Mouse (Mus musculus) frontal cortex, postnatal 10 days (tissue): ENCODE results near the gene Vmn1r80.
"Not testable (repeated sequence)": the region's sequence is repeated elsewhere in the genome, so short reads cannot be mapped to it uniquely, and the experiment has no call there.

Experiments used
- DNase-seq, 2 experiments: peaks; one replicate each; pipeline ENCODE4 v3.0.0; 2022; ENCODE audit warnings: low spot score in 2 of 2, mixed read lengths in 1 of 2

Gene Vmn1r80

DNA sequence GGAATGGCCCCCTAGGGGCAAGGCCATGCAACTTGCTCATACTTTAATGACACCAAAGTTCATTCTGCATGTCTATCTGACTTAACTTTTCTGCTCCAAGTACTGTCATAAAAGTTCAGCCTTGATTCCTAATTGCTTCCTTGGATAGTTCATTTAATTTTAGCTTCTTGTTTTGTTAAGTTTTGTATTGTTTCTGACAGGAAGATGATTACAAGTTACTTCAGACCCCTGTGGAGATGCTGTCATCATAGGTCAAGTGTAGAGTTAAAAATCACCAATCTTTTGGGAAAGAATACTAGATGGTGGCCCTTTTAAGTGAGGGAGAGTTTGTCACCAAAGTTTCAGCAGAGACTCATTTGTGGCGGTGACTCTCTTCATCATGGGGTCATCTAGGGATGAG lies at the start of gene Vmn1r80:
Vmn1r80 (plus strand) TSS at position 301 of the 400 bp plus-strand sequence.
- no peak for DNase-seq

DNA sequence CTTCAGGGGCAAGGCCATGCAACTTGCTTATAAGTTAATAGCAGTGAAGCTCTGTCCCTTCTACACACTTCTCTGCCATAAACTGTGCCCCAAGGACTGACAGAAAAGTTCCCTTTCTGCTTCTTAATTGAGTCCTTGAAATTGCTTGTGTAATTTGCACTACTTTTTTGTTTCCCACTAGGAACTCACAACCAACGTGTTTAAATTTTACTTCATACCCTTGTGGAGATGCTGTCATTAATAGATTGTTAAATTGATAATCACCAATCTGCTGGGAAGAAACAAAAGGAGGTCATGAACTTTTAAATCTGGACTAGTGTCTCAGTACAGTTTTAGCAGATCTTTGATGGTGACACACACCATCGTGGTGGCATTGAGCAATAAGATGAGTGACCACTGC lies 39.1 kb upstream of the Vmn1r80 start, which contains the start of gene Vmn1r78:
Vmn1r78 (plus strand) TSS at position 301 of the 400 bp plus-strand sequence.
- no peak for DNase-seq

DNA sequence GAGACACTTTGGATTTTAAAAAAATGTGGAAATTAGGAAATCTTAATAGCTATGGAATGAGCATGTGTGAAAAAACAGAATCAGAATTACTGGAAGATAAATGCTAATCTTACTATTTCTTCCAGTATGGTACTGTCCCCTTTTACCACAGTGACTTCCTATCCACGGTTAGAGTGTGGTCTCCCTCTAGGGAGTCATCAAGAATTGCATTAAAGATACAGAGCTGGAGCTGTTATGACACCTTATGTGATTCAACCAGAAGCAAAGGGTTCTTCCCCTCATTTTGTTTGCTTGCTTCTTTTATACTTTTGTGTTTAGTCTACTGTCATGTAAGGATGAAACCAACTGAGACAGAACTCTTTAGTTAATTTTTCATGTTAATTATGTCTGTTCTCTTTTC lies 32.6 kb upstream of the Vmn1r80 start:
- DNase-seq = not testable (repeated sequence)

DNA sequence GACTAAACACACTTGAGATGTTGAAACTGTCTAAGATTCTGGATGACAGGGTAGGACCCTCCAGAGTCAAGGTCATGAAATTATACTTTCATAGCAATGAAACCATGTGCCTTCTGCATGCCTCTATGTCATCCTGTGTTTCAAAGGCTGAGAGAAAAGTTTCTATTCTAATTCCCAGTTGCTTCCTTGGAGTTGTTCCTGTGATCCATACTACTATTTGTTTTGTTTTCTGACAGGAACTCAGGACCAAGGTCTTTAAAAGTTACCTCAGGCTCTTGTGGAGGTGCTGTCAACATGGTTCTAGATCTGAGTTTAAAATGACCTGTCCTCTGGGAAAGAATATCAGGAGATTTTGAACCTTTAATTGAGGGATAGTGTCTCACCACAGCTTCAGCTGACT lies 18.1 kb upstream of the Vmn1r80 start, which contains the start of gene Vmn1r79:
Vmn1r79 (plus strand) TSS at position 301 of the 400 bp plus-strand sequence.
- not testable (repeated sequence) for DNase-seq

DNA sequence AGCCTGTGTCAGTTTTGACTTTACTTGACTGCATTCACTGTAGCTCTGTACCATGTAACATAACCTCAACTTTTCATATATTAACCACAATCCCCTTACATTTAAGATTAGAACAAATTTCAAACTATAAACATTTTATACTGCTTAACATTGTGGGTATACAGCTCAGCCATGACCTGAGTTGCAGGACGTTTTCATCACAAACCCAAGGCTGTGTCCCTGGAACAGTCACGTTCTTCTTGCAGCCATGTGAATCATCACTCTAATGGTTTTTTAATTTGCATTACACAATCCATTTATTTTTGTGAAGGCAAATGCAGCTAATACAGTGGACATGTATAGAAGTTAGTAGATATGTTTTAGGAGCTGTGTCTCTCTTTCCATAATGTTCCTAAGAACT lies 16.2 kb upstream of the Vmn1r80 start:
- DNase-seq = not testable (repeated sequence)

DNA sequence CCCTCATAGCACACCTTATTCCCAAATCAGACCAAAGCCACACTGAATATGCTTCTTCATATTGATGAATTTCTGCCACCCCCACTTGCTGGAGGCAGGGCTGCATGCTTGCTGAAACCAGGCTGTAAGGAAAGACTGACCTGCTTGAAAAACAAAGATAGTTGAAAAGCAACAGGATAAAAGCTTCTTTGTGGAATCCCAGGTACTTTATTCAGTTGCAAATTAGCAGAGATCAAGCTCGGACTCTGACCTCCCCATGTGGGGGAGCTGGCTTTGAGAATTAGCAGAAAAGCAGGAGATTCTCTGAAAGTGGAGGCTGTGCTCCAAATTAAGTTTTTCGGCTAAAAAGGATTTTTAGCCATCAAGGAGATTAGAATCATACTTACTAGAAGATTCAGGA lies 15.1 kb downstream of the Vmn1r80 start:
- DNase-seq = no peak
